Mouse (Mus musculus) CD4-positive, CD25-positive, alpha-beta regulatory T cell (primary cell): ENCODE results near the gene Capn9. TPM values are rescaled to one million over a fixed set of nuclear protein-coding genes. Genes with fewer than 3 reads are reported as not detected.

Source experiments
- polyA plus RNA-seq: library from polyadenylated mRNA; unstranded; fragments of 100-300 nt; shearing (Covaris generic); gene quantifications from one replicate; pipeline ENCODE4 v1.2.1, GENCODE M21; 2017

Capn9 gene
- polyA plus RNA-seq = not detected

GRCm38 (mm10) chr8:124575811-124576210 is at the start of gene Capn9:
Gene Capn9, plus strand, starts transcription at chr8:124576111.

DNA sequence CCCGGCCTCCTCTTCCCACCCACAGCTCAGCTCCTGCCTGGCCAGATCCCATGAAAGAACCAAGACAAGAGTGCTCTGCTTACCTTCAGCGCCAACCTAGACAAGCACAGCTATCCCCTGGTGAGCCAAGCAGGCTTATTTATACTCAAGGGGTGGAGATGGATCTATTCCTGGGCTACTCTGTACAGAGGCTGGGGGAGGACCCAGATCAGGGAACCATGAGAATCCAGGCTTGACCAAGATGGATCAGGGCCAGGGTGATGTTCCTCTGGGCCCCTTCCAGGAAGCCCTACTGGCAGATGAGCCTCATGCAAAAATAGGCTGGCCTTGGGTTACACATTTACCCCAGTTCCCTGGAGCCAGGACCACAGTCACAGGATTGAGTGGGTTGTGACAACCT is 6.3 kb upstream of the Capn9 start, which contains the start of gene Agt:
Agt (minus strand) TSS at position 114 of the 400 bp plus-strand sequence.

DNA sequence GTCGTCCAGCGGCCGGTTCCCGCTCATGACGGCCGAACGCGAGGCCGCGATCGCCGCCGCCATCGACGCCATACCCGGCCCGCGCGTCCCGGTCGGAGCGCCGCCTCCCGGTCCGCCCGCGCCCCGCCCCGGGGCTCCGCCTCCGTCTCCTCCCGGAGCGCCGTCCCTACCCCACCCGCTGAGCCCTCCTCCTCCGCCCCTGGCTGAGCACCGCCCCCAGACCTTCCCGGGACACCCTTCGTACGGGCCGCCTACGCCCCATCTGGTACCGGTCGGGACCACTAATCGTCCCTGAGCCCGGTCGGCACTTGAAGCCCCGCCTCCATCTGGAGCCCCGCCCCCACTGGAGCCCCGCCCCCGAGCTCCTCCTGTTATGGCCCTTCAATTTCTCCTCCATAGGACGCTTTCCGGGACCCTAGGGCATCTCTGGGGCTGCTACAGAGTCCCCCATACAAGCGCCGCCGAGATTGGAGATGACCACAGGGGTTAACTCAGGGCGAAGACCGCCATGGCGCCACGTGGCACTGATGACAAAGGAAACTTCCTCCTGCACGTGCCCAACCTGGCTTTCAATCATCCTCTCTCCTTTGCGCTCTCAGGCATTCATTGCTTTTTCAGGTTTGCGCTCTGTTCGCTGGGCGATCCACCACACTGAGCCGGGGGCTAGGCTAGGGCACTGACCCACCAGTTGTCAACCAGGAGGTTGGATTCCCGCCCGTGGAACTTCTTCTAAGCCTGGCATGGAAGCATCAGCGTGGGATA is 87.4 kb downstream of the Capn9 start, which contains the start of gene 2310022B05Rik:
2310022B05Rik (minus strand) TSS at position 258 of the 762 bp plus-strand sequence.

Other genes with a start within 250 kb of the Capn9 start
- gene Pgbd5, start 136.5 kb upstream of the Capn9 start, polyA plus RNA-seq = 0.14 TPM
- 62.6 TPM for gene Cog2, start 55.3 kb upstream of the Capn9 start, polyA plus RNA-seq
- gene Agt, start 6.4 kb upstream of the Capn9 start, polyA plus RNA-seq = 0.12 TPM
- gene 2310022B05Rik, start 87.3 kb downstream of the Capn9 start, polyA plus RNA-seq = 6.6 TPM
- 102 TPM for gene Ttc13, start 145.9 kb downstream of the Capn9 start, polyA plus RNA-seq
- 24.3 TPM for gene Arv1, start 146.0 kb downstream of the Capn9 start, polyA plus RNA-seq
- 15.3 TPM for gene Fam89a, start 175.7 kb downstream of the Capn9 start, polyA plus RNA-seq
- not detected for gene Trim67, start 217.0 kb downstream of the Capn9 start, polyA plus RNA-seq